ENCODE assay signal across 6 mouse cellular contexts in the genomic region with DNA sequence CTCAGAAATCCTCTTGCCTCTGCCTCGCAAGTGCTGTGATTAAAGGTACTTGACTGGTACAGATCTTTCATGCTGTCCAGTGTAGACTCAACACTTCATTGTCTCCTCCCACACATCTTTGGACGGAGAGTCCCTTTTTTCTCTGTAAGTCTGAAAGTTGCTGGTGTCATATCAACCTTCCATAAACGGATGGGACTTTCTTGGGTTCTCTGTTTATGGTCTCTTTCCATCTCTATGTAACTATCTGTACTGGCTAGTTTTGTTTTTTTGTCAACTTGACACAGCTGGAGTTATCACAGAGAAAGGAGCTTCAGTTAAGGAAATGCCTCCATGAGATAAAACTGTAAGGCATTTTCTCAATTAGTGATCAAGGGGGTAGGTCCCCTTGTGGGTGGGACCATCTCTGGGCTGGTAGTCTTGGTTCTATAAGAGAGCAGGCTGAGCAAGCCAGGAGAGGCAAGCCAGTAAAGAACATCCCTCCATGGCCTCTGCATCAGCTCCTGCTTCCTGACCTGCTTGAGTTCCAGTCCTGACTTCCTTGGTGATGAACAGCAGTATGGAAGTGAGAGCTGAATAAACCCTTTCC.
DNase-seq lines count a peak whose midpoint lies in the region; ATAC-seq and TF ChIP-seq lines count a peak whose summit lies in the region.
"Not testable (repeated sequence)": the region's sequence is repeated elsewhere in the genome, so short reads cannot be mapped to it uniquely, and the experiment has no call there.

No protein-coding gene starts in this region.

- H3K36me3 ChIP-seq in MEL (ENCODE audit: control insufficient read depth in 1 of 2, insufficient read depth in 2 of 2, low read length in 2 of 2) = not testable (repeated sequence)
- H3K36me3 ChIP-seq in liver, embryonic 12.5 days = peaks cover 70% of the 10 kb centered on the region
- peaks cover 28% of the 10 kb centered on the region for H3K36me3 ChIP-seq in liver, embryonic 14.5 days (replicated peaks; ENCODE audit: control insufficient read depth, insufficient read depth, low read depth)
- peaks cover 34% of the 10 kb centered on the region for H3K36me3 ChIP-seq in liver, embryonic 16.5 days (ENCODE audit: control insufficient read depth, insufficient read depth)

- H3K4me2 ChIP-seq in liver, embryonic 12.5 days = peak overlapping the region; percentile 33; the same call in 1 of the 2 replicates
- H3K4me2 ChIP-seq in liver, embryonic 14.5 days (ENCODE audit: low read depth) = peak overlapping the region; percentile 19; the same call in 1 of the 2 replicates
- H3K4me2 ChIP-seq in liver, embryonic 16.5 days (ENCODE audit: low read depth, low read length) = not testable (repeated sequence)

- not testable (repeated sequence) for TF ChIP-seq POLR2A in MEL (IDR thresholded peaks at IDR 0.05; ENCODE audit: control insufficient read depth in 1 of 2, insufficient read depth in 1 of 2, low read depth in 1 of 2, low read length in 2 of 2, poor library complexity in 1 of 2)

- H3K4me3 ChIP-seq in MEL (ENCODE audit: control insufficient read depth in 1 of 2, insufficient read depth in 1 of 2, low read depth in 2 of 2, low read length in 2 of 2); liver, embryonic 12.5 days; liver, embryonic 14.5 days (ENCODE audit: insufficient read depth in 1 of 2, low read depth in 2 of 2, low read length in 2 of 2); liver, embryonic 16.5 days (ENCODE audit: low read depth, low read length): not testable (repeated sequence)

- WGBS in liver, embryonic 12.5 days (ENCODE audit: insufficient replicate concordance) = 29% methylated on average over 3 of the region's 3 CpGs
- WGBS in liver, embryonic 14.5 days (ENCODE audit: insufficient replicate concordance) = 24% methylated on average over 3 of the region's 3 CpGs
- WGBS in liver, embryonic 16.5 days (ENCODE audit: insufficient replicate concordance) = 22% methylated on average over 3 of the region's 3 CpGs

- not testable (repeated sequence) for H3K27ac ChIP-seq in MEL (ENCODE audit: control insufficient read depth, low read depth, low read length)
- H3K27ac ChIP-seq in liver, embryonic 12.5 days = peak overlapping the region; percentile 84
- peak overlapping the region; percentile 57 for H3K27ac ChIP-seq in liver, embryonic 14.5 days
- H3K27ac ChIP-seq in liver, embryonic 16.5 days (ENCODE audit: low read length) = peak overlapping the region; percentile 69

- not testable (repeated sequence) for H3K4me1 ChIP-seq in MEL (ENCODE audit: control insufficient read depth in 1 of 2, insufficient read depth in 2 of 2, low read length in 2 of 2); liver, embryonic 16.5 days (ENCODE audit: control insufficient read depth, low read depth, low read length)
- peaks cover 34% of the 10 kb centered on the region for H3K4me1 ChIP-seq in liver, embryonic 12.5 days
- H3K4me1 ChIP-seq in liver, embryonic 14.5 days (replicated peaks; ENCODE audit: control insufficient read depth in 2 of 2, insufficient read depth in 2 of 2, low read length in 1 of 2) = peaks cover 10 to 18% of the 10 kb centered on the region in 2 experiments

- TF ChIP-seq EP300 in MEL (IDR thresholded peaks at IDR 0.05; ENCODE audit: low read depth in 1 of 2, low read length in 2 of 2) = not testable (repeated sequence)
- peak; percentile 54 for TF ChIP-seq EP300 in liver, embryonic 14.5 days (IDR thresholded peaks at IDR 0.05; ENCODE audit: low read depth)

- H3K27me3 ChIP-seq in MEL (ENCODE audit: control insufficient read depth in 1 of 2, insufficient read depth in 2 of 2, low read length in 2 of 2); liver, embryonic 12.5 days (replicated peaks); liver, embryonic 14.5 days (ENCODE audit: control insufficient read depth, insufficient read depth, low read length); liver, embryonic 16.5 days (ENCODE audit: control insufficient read depth, insufficient read depth, low read depth, low read length): not testable (repeated sequence)

- H3K9me3 ChIP-seq in MEL (replicated peaks; ENCODE audit: insufficient read depth, low read length); liver, embryonic 12.5 days (replicated peaks); liver, embryonic 14.5 days (ENCODE audit: control insufficient read depth, low read length); liver, embryonic 16.5 days (replicated peaks; ENCODE audit: control insufficient read depth, low read length): not testable (repeated sequence)

- DNase-seq in MEL (ENCODE audit: low read depth, low spot score) = peak; percentile 26
- peak; percentile 46 for DNase-seq in c-Kit-positive CD71-positive TER-119-positive erythroid progenitor cells, embryonic 14.5 days (ENCODE audit: low spot score)
- peak; percentile 16 to 53 (median 37) for DNase-seq in liver, embryonic 14.5 days (ENCODE audit: low read depth in 3 of 3, low spot score in 3 of 3)

- H3K9ac ChIP-seq in MEL (ENCODE audit: control insufficient read depth, low read depth, low read length, poor library complexity, severe bottlenecking); liver, embryonic 12.5 days; liver, embryonic 14.5 days (replicated peaks); liver, embryonic 16.5 days (ENCODE audit: low read depth, low read length): not testable (repeated sequence)

- not testable (repeated sequence) for TF ChIP-seq CTCF in MEL (IDR thresholded peaks at IDR 0.05 in 2 of 3, conservative IDR thresholded peaks at IDR 0.05 in 1 of 3; ENCODE audit: control insufficient read depth in 1 of 3, insufficient read depth in 1 of 3, low read depth in 2 of 3, low read length in 3 of 3, poor library complexity in 1 of 3, severe bottlenecking in 1 of 3); liver, embryonic 14.5 days (IDR thresholded peaks at IDR 0.05; ENCODE audit: low read depth)

- not testable (repeated sequence) for H3K79me2 ChIP-seq in MEL (ENCODE audit: control insufficient read depth, insufficient read depth, low read length, poor library complexity)

- not testable (repeated sequence) for TF ChIP-seq RAD21 in MEL (IDR thresholded peaks at IDR 0.05; ENCODE audit: low read depth, low read length)

- peak; percentile 81 for ATAC-seq in liver, embryonic 12.5 days
- ATAC-seq in liver, embryonic 14.5 days (ENCODE audit: insufficient read depth) = peak; percentile 82
- ATAC-seq in liver, embryonic 16.5 days (ENCODE audit: low read depth) = peak; percentile 61
- ATAC-seq in megakaryocyte progenitor cell, adult 5-6 weeks (replicated peaks; ENCODE audit: poor library complexity) = peak; percentile 86
